Mouse (Mus musculus) embryonic facial prominence, embryonic 15.5 days (tissue): Measurements from ENCODE around the gene Vmn1r57. TPM values are rescaled to one million over a fixed set of nuclear protein-coding genes. Genes with fewer than 3 reads are reported as not detected.
"Not testable (repeated sequence)": the region's sequence is repeated elsewhere in the genome, so short reads cannot be mapped to it uniquely, and the experiment has no call there.

ENCODE experiments used
- ATAC-seq: fragments of 200-750 bp; cut with Nextera tagmentation; 2 replicates; pipeline ENCODE4 v1.8.0; 2017; ENCODE audit warnings: low read depth, moderate TSS enrichment; ENCODE audit not compliant: insufficient number of reproducible peaks, low FRiP score, low TSS enrichment
- H3K27ac ChIP-seq: fragments of 300-500 bp; sonication (generic); replicated peaks from 2 replicates; pipeline ENCODE4 v1.5.1; 2015; ENCODE audit warnings: mild to moderate bottlenecking, inconsistent platforms
- H3K27me3 ChIP-seq: fragments of 300-500 bp; sonication (generic); 2 replicates; pipeline ENCODE4 v1.6.1; 2015; ENCODE audit warnings: inconsistent platforms
- H3K36me3 ChIP-seq: fragments of 300-500 bp; sonication (generic); 2 replicates; pipeline ENCODE4 v1.6.1; 2015; ENCODE audit warnings: mild to moderate bottlenecking, inconsistent platforms
- H3K4me1 ChIP-seq: fragments of 300-500 bp; sonication (generic); 2 replicates; pipeline ENCODE4 v1.6.1; 2015; ENCODE audit warnings: inconsistent platforms
- H3K4me2 ChIP-seq: fragments of 300-500 bp; sonication (generic); replicated peaks from 2 replicates; pipeline ENCODE4 v1.6.1; 2015; ENCODE audit warnings: mild to moderate bottlenecking, inconsistent platforms
- H3K4me3 ChIP-seq: fragments of 300-500 bp; sonication (generic); replicated peaks from 2 replicates; pipeline ENCODE4 v1.5.1; 2015; ENCODE audit warnings: mild to moderate bottlenecking, inconsistent platforms
- H3K9ac ChIP-seq: fragments of 300-500 bp; sonication (generic); 2 replicates; pipeline ENCODE4 v1.6.1; 2015; ENCODE audit warnings: inconsistent platforms
- H3K9me3 ChIP-seq: fragments of 300-500 bp; sonication (generic); replicated peaks from 2 replicates; pipeline ENCODE4 v1.6.1; 2016; ENCODE audit warnings: inconsistent platforms
- WGBS: fragments of 180-500 bp; shearing (Covaris S2); methylation state at CpG from one replicate; pipeline ENCODE4 v1.1.7; 2015; 5-methylcytosine and 5-hydroxymethylcytosine counted together
- polyA plus RNA-seq: library from polyadenylated mRNA; unstranded; fragments of >200 nt; fragmentation: Nextera tagmentation; extraction: Ambion mirVana; gene quantifications from 2 replicates; pipeline ENCODE4 v1.2.1, GENCODE M21; 2015

Vmn1r57 gene
- polyA plus RNA-seq, result not detected in 2 replicates

- not testable (repeated sequence) for H3K9ac ChIP-seq, H3K27ac ChIP-seq, H3K9me3 ChIP-seq, H3K27me3 ChIP-seq, H3K36me3 ChIP-seq, H3K4me1 ChIP-seq, ATAC-seq, H3K4me2 ChIP-seq, H3K4me3 ChIP-seq
- 57% methylated on average over 1 of the region's 1 CpGs for WGBS
Measured at GRCm38 (mm10) chr7:5218193-5218592, at the start of gene Vmn1r57. TSS of gene Vmn1r57 (plus strand) at chr7:5218493.

GRCm38 (mm10) chr7:5196647-5197046 lies 21.6 kb upstream of the Vmn1r57 start, which contains the start of gene Vmn1r56:
TSS of gene Vmn1r56 (minus strand) at chr7:5196747.
- H3K4me3 ChIP-seq, H3K27me3 ChIP-seq, H3K4me1 ChIP-seq, ATAC-seq, H3K36me3 ChIP-seq, H3K9ac ChIP-seq, H3K9me3 ChIP-seq, H3K4me2 ChIP-seq, H3K27ac ChIP-seq: not testable (repeated sequence)

GRCm38 (mm10) chr7:5263051-5263450 lies 44.8 kb downstream of the Vmn1r57 start:
- H3K4me3 ChIP-seq, result no peak overlapping the region
- 0 out of 2 replicates have a peak, but pooled peaks cover 3% of the 10 kb centered on the region for H3K9me3 ChIP-seq
- 82% methylated on average over 3 of the region's 3 CpGs for WGBS
- no peaks in the 10 kb centered on the region for H3K27me3 ChIP-seq
- no peaks in the 10 kb centered on the region for H3K4me1 ChIP-seq
- H3K36me3 ChIP-seq, result no peaks in the 10 kb centered on the region
- no peak overlapping the region for H3K4me2 ChIP-seq
- H3K27ac ChIP-seq, result no peak overlapping the region
- H3K9ac ChIP-seq, result no peak overlapping the region
- no peak for ATAC-seq

Other genes starting within 250 kb of the Vmn1r57 start
- 0.05 and 0.25 TPM in 2 replicates for gene Sbk3, start 247.3 kb upstream of the Vmn1r57 start, polyA plus RNA-seq
- 32.8 and 35.0 TPM in 2 replicates for gene Zfp579, start 222.3 kb upstream of the Vmn1r57 start, polyA plus RNA-seq
- gene Zfp524, start 204.1 kb upstream of the Vmn1r57 start, polyA plus RNA-seq, result 15.2 and 15.8 TPM in 2 replicates
- gene Fiz1, start 203.8 kb upstream of the Vmn1r57 start, polyA plus RNA-seq, result 43.9 and 46.2 TPM in 2 replicates
- 1.2 TPM in 1 of 2 replicates, not detected in the other for gene Gm44973, start 203.0 kb upstream of the Vmn1r57 start, polyA plus RNA-seq
- 8.0 and 9.0 TPM in 2 replicates for gene Zfp865, start 198.1 kb upstream of the Vmn1r57 start, polyA plus RNA-seq
- gene Ccdc106, start 197.9 kb upstream of the Vmn1r57 start, polyA plus RNA-seq, result 35.4 and 37.8 TPM in 2 replicates
- not detected in 2 replicates for gene 4632433K11Rik, start 184.4 kb upstream of the Vmn1r57 start, polyA plus RNA-seq
- gene Zfp784, start 180.0 kb upstream of the Vmn1r57 start, polyA plus RNA-seq, result 6.7 and 7.5 TPM in 2 replicates
- 36.8 and 43.1 TPM in 2 replicates for gene Zfp580, start 167.0 kb upstream of the Vmn1r57 start, polyA plus RNA-seq
- 116 and 124 TPM in 2 replicates for gene U2af2, start 156.3 kb upstream of the Vmn1r57 start, polyA plus RNA-seq
- 66.5 and 70.6 TPM in 2 replicates for gene Epn1, start 138.3 kb upstream of the Vmn1r57 start, polyA plus RNA-seq
- gene Rfpl4, start 101.5 kb upstream of the Vmn1r57 start, polyA plus RNA-seq, result not detected in 2 replicates
- 0.60 and 0.80 TPM in 2 replicates for gene Rasl2-9, start 92.5 kb upstream of the Vmn1r57 start, polyA plus RNA-seq
- gene Vmn1r55, start 68.8 kb upstream of the Vmn1r57 start, polyA plus RNA-seq, result not detected in 2 replicates
- gene Vmn1r56, start 21.7 kb upstream of the Vmn1r57 start, polyA plus RNA-seq, result not detected in 2 replicates
- gene Gm5065, start 132.0 kb downstream of the Vmn1r57 start, polyA plus RNA-seq, result not detected in 2 replicates
- gene Nlrp2, start 132.5 kb downstream of the Vmn1r57 start, polyA plus RNA-seq, result not detected in 2 replicates
- 0.04 TPM in 1 of 2 replicates, not detected in the other for gene Vmn1r58, start 194.9 kb downstream of the Vmn1r57 start, polyA plus RNA-seq
- gene Vmn1r59, start 238.3 kb downstream of the Vmn1r57 start, polyA plus RNA-seq, result not detected in 2 replicates